Comparison of ENCODE assay signal across 22 mouse cellular contexts in the genomic region with DNA sequence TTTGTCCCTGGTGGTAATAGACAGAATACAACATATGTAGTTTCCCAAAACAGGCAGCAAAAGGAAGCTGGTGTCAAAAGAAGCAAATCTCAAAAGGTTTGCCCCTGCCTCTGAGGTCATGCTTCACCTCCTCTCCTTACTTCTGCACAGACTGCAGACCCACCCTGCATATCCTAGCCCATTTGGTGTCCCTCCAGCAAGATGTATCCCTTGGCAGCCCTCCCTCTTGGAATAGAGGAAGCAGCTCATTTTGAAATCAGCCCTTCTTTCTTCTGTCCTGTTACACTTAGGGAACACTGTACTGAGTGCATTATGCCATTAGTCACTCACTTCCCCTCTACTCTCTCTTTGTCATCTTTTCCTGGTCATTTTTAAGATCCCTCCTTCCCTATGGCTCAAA. TPM values are rescaled to one million over a fixed set of nuclear protein-coding genes. Genes with fewer than 3 reads are reported as not detected.
DNase-seq lines count a peak whose midpoint lies in the region; ATAC-seq and TF ChIP-seq lines count a peak whose summit lies in the region.
"Had no signal": no experiment of that assay in that cellular context is flagged by ENCODE, and none has a peak within 500 bp of the region (broad histone marks: within the 10 kb centered on the region; RNA-seq: fewer than 3 reads in every experiment).

No protein-coding gene starts in this region.

- H3K27ac ChIP-seq in ES-Bruce4 (ENCODE audit: insufficient read depth, low read length) = peak overlapping the region; percentile 41
- H3K27ac ChIP-seq: embryonic facial prominence, embryonic 10.5 days; forebrain, embryonic 13.5 days; hindbrain, embryonic 15.5 days had no signal

- no peak overlapping the region for H3K4me3 ChIP-seq in ES-Bruce4 (ENCODE audit: low read depth, low read length)
- H3K4me3 ChIP-seq: embryonic facial prominence, embryonic 10.5 days; forebrain, embryonic 13.5 days; heart, embryonic 12.5 days; hindbrain, embryonic 15.5 days had no signal

- H3K9ac ChIP-seq in ES-Bruce4 (ENCODE audit: low read depth, poor library complexity, severe bottlenecking) = no peak overlapping the region
- H3K9ac ChIP-seq: forebrain, embryonic 13.5 days; forebrain, postnatal 0 days; heart, embryonic 12.5 days; hindbrain, embryonic 15.5 days had no signal

- H3K4me1 ChIP-seq in ES-Bruce4 (ENCODE audit: control insufficient read depth, insufficient read depth, low read length) = no peaks in the 10 kb centered on the region
- H3K4me1 ChIP-seq: embryonic facial prominence, embryonic 10.5 days; forebrain, embryonic 13.5 days; heart, embryonic 12.5 days; hindbrain, embryonic 15.5 days had no signal

- H3K36me3 ChIP-seq in ES-Bruce4 (ENCODE audit: control insufficient read depth, insufficient read depth, low read length, poor library complexity, severe bottlenecking) = peaks cover under 1% of the 10 kb centered on the region; the same call in 1 of the 2 replicates
- H3K36me3 ChIP-seq: embryonic facial prominence, embryonic 10.5 days; heart, embryonic 12.5 days; hindbrain, embryonic 15.5 days had no signal

- peaks cover 6% of the 10 kb centered on the region for H3K9me3 ChIP-seq in ES-Bruce4 (replicated peaks; ENCODE audit: control insufficient read depth, insufficient read depth, low read length, poor library complexity, severe bottlenecking)
- H3K9me3 ChIP-seq: embryonic facial prominence, embryonic 10.5 days; forebrain, embryonic 13.5 days; heart, embryonic 12.5 days; hindbrain, embryonic 15.5 days had no signal

- no peaks in the 10 kb centered on the region for H3K27me3 ChIP-seq in ES-Bruce4 (ENCODE audit: control insufficient read depth, insufficient read depth, low read length, poor library complexity, severe bottlenecking)
- H3K27me3 ChIP-seq: forebrain, embryonic 13.5 days; heart, embryonic 12.5 days; hindbrain, embryonic 15.5 days had no signal

- DNase-seq in heart, adult 11 months = peak; percentile 59
- no peak for DNase-seq in heart, postnatal 4 days
- DNase-seq in c-Kit-positive CD71-positive TER-119-positive erythroid progenitor cells, embryonic 14.5 days (ENCODE audit: low spot score) = no peak
- DNase-seq in cerebellum, adult 9-11 months = no peak
- DNase-seq: adrenal gland, adult 2 months; adrenal gland, postnatal 25 days; B cell, adult 2 months; cerebellum, adult 11 months; cerebellum, adult 8-10 months; cerebellum, postnatal 25 days; forebrain, postnatal 0 days; gastrocnemius, postnatal 14 days; kidney, adult 11 months; kidney, adult 9 months had no signal

- no peak for TF ChIP-seq EP300 in ES-Bruce4 (IDR thresholded peaks at IDR 0.05; ENCODE audit: insufficient read depth, low read depth, low read length)

- no peak for TF ChIP-seq CTCF in ES-Bruce4 (IDR thresholded peaks at IDR 0.05; ENCODE audit: low read depth, low read length)

- peak; percentile 99 for ATAC-seq in granulocyte monocyte progenitor cell, adult 5-6 weeks (replicated peaks; ENCODE audit: poor library complexity, severe bottlenecking)
- ATAC-seq in monocyte, adult 5-6 weeks (replicated peaks; ENCODE audit: insufficient number of reproducible peaks, low FRiP score, low TSS enrichment, poor library complexity, severe bottlenecking) = 0 out of 2 replicates have a peak, but pooled peaks have one; percentile 68
- ATAC-seq: CD4-positive, CD25-positive, alpha-beta regulatory T cell, adult 4 months; forebrain, embryonic 13.5 days; forebrain, postnatal 0 days had no signal

- no peak for TF ChIP-seq POLR2A in ES-Bruce4 (IDR thresholded peaks at IDR 0.05; ENCODE audit: insufficient read depth, low read length)

RNA-seq across cellular contexts. Expression of a gene that starts 42.4 kb away (rescaled TPM):
- total RNA-seq in heart, postnatal 4 days (2021) = 100 to 1,000 TPM; 178 to 180 TPM
- 396 and 407 TPM in 2 replicates for polyA plus RNA-seq in ES-Bruce4 (2011; ENCODE audit: insufficient read depth, insufficient read length, low read depth, missing spikeins)
- 104 and 142 TPM in 2 replicates for total RNA-seq in granulocyte monocyte progenitor cell, adult 5-6 weeks (2014; fragmentation: Nextera tagmentation)
- 96.9 and 106 TPM in 2 replicates for total RNA-seq in granulocyte monocyte progenitor cell, adult 5-6 weeks (2017)
- total RNA-seq in monocyte, adult 5-6 weeks (2017) = 128 to 153 TPM (median 143 TPM) in 3 replicates

RNA-seq across cellular contexts. Expression of a gene that starts 46.2 kb away (rescaled TPM):
- 100 to 1,000 TPM; 109 TPM for total RNA-seq in heart, postnatal 4 days (2021)
- polyA plus RNA-seq in ES-Bruce4 (2011; ENCODE audit: insufficient read depth, insufficient read length, low read depth, missing spikeins) = 315 and 353 TPM in 2 replicates
- 189 and 205 TPM in 2 replicates for total RNA-seq in granulocyte monocyte progenitor cell, adult 5-6 weeks (2014; fragmentation: Nextera tagmentation)
- total RNA-seq in granulocyte monocyte progenitor cell, adult 5-6 weeks (2017) = 254 and 304 TPM in 2 replicates
- 561 to 661 TPM (median 575 TPM) in 3 replicates for total RNA-seq in monocyte, adult 5-6 weeks (2017)
